Mouse (Mus musculus) lung, adult 2 months (tissue): ENCODE measurements at regions not wholly inside any gene's neighbourhood (a gene's known extent, or its start where the extent isn't known, plus 50 kb on each side); places are given as distances from the start of the nearest gene placed in this dataset.
A peak's percentile ranks its signal among the peaks of the same experiment; 100 is the strongest.

Source experiments
- DNase-seq: peaks from one replicate; pipeline ENCODE4 v3.0.0; 2022
- H3K4me1 ChIP-seq: fragments of 200-500 bp; 2 replicates; pipeline ENCODE4 v1.6.1; 2011; ENCODE audit warnings: low read length; ENCODE audit not compliant: control insufficient read depth, insufficient read depth
- H3K4me3 ChIP-seq: fragments of 200-500 bp; replicated peaks from 2 replicates; pipeline ENCODE3; 2011; ENCODE audit warnings: low read depth, mild to moderate bottlenecking, control low read depth, low read length; ENCODE audit errors: extremely low read depth
- CTCF ChIP-seq: fragments of 200-500 bp; IDR thresholded peaks from 2 replicates; pipeline ENCODE4 v1.5.1; 2011; ENCODE audit warnings: mild to moderate bottlenecking, low read length, control low read depth; ENCODE audit not compliant: insufficient read depth
- POLR2A ChIP-seq: fragments of 200-500 bp; IDR thresholded peaks from 2 replicates; pipeline ENCODE4 v1.6.1; 2011; ENCODE audit warnings: low read depth, mild to moderate bottlenecking, control low read depth, low read length, borderline replicate concordance; ENCODE audit errors: extremely low read depth
- WGBS: fragments of 180-500 bp; shearing (Covaris S2); methylation state at CpG from one replicate; pipeline ENCODE4 v1.1.7; 2018; 5-methylcytosine and 5-hydroxymethylcytosine counted together

DNA sequence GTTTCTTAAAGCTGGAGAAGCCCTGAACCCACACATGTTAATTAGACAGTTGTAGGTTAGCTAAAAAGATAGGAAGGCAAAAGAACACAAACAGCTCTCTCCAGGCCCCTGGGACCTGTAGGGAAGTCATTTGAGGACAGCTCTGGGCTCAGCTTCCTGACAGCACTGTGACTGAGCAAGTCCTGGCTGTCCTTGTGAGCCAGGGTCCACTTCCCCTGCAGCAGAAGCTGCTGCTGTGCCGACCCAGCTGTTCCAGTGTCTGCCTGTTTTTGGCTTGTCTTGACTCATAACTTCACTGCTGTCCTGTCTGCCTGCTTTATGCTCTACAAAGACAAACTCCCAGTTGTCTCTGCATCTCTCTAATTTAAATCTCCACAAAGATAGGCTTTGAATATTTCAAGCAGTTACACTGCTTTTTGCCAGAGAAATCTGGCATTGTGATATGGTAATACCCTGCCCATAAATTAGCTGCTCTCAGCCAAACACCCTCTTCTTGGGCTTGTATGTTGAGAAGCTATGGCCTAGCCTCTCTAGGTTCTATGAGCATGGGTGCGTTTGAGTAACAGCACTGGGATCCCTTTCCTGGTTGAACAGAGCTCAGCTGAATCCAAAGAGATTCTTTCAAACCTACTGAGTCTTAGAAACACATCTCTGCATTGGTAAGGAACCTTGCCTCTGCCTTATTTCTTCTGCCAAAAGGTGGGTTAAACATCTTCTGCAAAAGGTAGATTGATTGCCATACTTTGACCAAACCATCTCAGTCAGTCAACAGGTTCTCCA, 536.3 kb upstream of the A830018L16Rik start:
- H3K4me1 ChIP-seq = peaks cover 6% of the 10 kb centered on the region
- peak; percentile 20 for DNase-seq
- 41% methylated on average over 2 of the region's 2 CpGs for WGBS
- H3K4me3 ChIP-seq = no peak overlapping the region
- TF ChIP-seq POLR2A = no peak

DNA sequence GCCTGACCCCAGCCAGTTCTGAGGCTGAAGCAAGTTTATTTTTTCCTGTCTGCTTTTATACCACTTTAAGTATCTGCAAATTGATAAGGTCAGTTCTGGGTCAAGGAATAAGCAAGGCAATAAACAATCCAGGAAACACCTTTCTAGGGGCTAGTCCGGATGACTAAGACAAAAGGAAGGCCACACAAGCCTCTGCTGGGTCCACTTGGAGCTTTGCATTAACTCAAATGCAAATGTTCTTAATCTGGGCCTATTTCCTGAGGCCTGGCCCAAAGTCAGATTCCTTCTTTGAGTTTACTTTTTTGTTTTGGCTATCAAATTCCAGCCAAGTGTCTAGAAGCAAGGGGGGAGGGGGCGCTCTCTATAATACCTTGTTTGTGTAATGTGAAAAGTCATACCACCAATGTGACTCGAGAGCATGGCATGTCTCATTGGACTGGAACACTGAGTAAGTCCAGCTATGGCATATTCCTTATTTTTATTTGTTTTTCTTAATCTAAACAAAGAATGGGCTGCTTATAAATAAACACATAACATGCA, 535.6 kb upstream of the A830018L16Rik start:
- DNase-seq = no peak
- Histone ChIP-seq H3K4me3 (no peak overlapping the region), H3K4me1 (peaks cover 6% of the 10 kb centered on the region)
- WGBS = 55% methylated on average over 3 of the region's 3 CpGs
- no peak for TF ChIP-seq POLR2A
- TF ChIP-seq CTCF = no peak

- 52% methylated on average over 12 of the region's 12 CpGs for WGBS
- no peak overlapping the region for H3K4me3 ChIP-seq
- 0 out of 2 replicates have a peak, but pooled peaks have one; percentile 6 for TF ChIP-seq CTCF
- no peak for TF ChIP-seq POLR2A
- DNase-seq = no peak
- H3K4me1 ChIP-seq = peaks cover 6% of the 10 kb centered on the region
These were observed 533.7 kb upstream of the A830018L16Rik start for GRCm38 (mm10) chr1:10880026-10880727.

DNA sequence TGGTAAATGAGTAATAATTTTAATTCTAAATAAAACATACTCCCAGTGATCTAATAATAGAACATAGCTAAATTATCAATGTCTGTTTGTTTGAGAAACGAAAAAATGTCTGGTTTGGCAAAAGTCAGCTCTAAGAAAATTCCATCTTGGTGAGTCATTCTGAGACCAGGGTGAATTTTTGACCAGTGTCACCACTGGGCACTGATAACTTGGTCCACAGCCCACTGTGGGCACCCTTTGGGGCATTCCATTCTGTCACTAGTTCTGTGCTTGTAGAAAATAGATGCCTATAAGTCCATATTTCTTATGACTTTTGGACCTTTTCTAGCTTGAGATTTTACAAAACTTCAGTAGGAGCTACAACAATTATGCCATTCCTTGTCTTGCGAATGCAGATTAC, 515.1 kb upstream of the A830018L16Rik start:
- no peak overlapping the region for H3K4me3 ChIP-seq
- no peak for DNase-seq
- WGBS = 51% methylated on average over 2 of the region's 2 CpGs
- H3K4me1 ChIP-seq = 0 out of 2 replicates have a peak, but pooled peaks cover 2% of the 10 kb centered on the region
- no peak for TF ChIP-seq CTCF
- no peak for TF ChIP-seq POLR2A

GRCm38 (mm10) chr1:10902721-10903120, 511.2 kb upstream of the A830018L16Rik start:
- Histone ChIP-seq H3K4me3 (no peak overlapping the region), H3K4me1 (0 out of 2 replicates have a peak, but pooled peaks cover 2% of the 10 kb centered on the region)
- WGBS = 21% methylated on average over 1 of the region's 1 CpGs
- no peak for TF ChIP-seq CTCF
- no peak for DNase-seq

DNA sequence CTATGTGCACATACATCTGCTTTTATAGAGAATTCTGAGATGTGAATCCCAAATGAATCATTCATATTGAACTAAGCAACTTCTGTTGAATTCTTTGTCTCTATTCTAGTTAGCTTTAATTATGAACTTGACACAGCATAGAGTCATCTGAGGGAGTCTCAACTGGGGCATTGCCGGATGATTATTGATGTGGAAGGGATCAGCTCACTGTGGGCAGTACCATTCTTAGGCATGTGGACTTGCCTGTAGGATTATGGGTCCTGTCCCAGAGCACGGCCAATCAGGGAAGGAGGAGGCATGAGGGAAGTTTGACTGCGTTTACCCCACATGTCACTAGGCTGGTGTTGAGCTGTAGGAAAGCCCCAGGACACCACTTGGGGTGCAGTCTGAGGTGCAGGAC, 493.9 kb upstream of the A830018L16Rik start:
- no peak overlapping the region for H3K4me3 ChIP-seq
- no peak for DNase-seq
- no peaks in the 10 kb centered on the region; the same call in 1 of the 2 replicates for H3K4me1 ChIP-seq
- no peak for TF ChIP-seq CTCF
- no peak for TF ChIP-seq POLR2A
- WGBS = 93% methylated on average over 3 of the region's 3 CpGs

GRCm38 (mm10) chr1:10932378-10933077, 481.4 kb upstream of the A830018L16Rik start:
- TF ChIP-seq POLR2A (no peak), CTCF (no peak)
- Histone ChIP-seq H3K4me1 (peaks cover 2% of the 10 kb centered on the region; the same call in 1 of the 2 replicates), H3K4me3 (no peak overlapping the region)
- no peak for DNase-seq
- WGBS = 27% methylated on average over 5 of the region's 5 CpGs

- TF ChIP-seq POLR2A (no peak), CTCF (no peak)
- Histone ChIP-seq H3K4me1 (peaks cover 2% of the 10 kb centered on the region; the same call in 1 of the 2 replicates), H3K4me3 (no peak overlapping the region)
- peak; percentile 12 for DNase-seq
These were observed 480.7 kb upstream of the A830018L16Rik start for GRCm38 (mm10) chr1:10933206-10933605.

GRCm38 (mm10) chr1:10938436-10938835, 475.5 kb upstream of the A830018L16Rik start:
- no peak for TF ChIP-seq CTCF
- TF ChIP-seq POLR2A = no peak
- Histone ChIP-seq H3K4me1 (peaks cover 2% of the 10 kb centered on the region), H3K4me3 (no peak overlapping the region)
- 89% methylated on average over 3 of the region's 3 CpGs for WGBS
- DNase-seq = no peak
